Mouse (Mus musculus) adrenal gland, adult (tissue): Measurements from ENCODE around the gene Dscaml1.
A peak's percentile ranks its signal among the peaks of the same experiment; 100 is the strongest.

ENCODE experiments used
- DNase-seq, 2 experiments: peaks; one replicate each; pipeline ENCODE4 v3.0.0; 2022 to 2023; ENCODE audit warnings: low spot score in 1 of 2; ENCODE audit not compliant: inconsistent age in 2 of 2

Gene Dscaml1

GRCm38 (mm10) chr9:45426456-45426855 lies at the start of gene Dscaml1:
Dscaml1 (plus strand) TSS chr9:45426628.
- no peak for DNase-seq

- no peak for DNase-seq
Measured at GRCm38 (mm10) chr9:45376883-45377282, 49.5 kb upstream of the Dscaml1 start.

GRCm38 (mm10) chr9:45380411-45381251 lies 45.8 kb upstream of the Dscaml1 start:
- DNase-seq = peak; percentile 55 to 81

GRCm38 (mm10) chr9:45382336-45382735 lies 44.1 kb upstream of the Dscaml1 start:
- no peak for DNase-seq

GRCm38 (mm10) chr9:45382834-45383233 lies 43.6 kb upstream of the Dscaml1 start:
- DNase-seq = no peak

GRCm38 (mm10) chr9:45383883-45384282 lies 42.5 kb upstream of the Dscaml1 start:
- no peak for DNase-seq

GRCm38 (mm10) chr9:45386698-45387097 lies 39.7 kb upstream of the Dscaml1 start:
- no peak for DNase-seq

- peak; percentile 84 to 96 for DNase-seq
Measured at GRCm38 (mm10) chr9:45388385-45388994, 37.9 kb upstream of the Dscaml1 start.

- DNase-seq = peak; percentile 26 to 56
Measured at GRCm38 (mm10) chr9:45389596-45389995, 36.8 kb upstream of the Dscaml1 start.

GRCm38 (mm10) chr9:45391299-45391698 lies 35.1 kb upstream of the Dscaml1 start:
- DNase-seq = no peak

- DNase-seq = no peak
Measured at GRCm38 (mm10) chr9:45395218-45395617, 31.2 kb upstream of the Dscaml1 start.

GRCm38 (mm10) chr9:45395796-45396195 lies 30.6 kb upstream of the Dscaml1 start:
- DNase-seq = no peak

- peak in 1 of 2 experiments; percentile 43 for DNase-seq
Measured at GRCm38 (mm10) chr9:45398336-45398735, 28.1 kb upstream of the Dscaml1 start.

GRCm38 (mm10) chr9:45399434-45399833 lies 27.0 kb upstream of the Dscaml1 start, which contains the start of gene Fxyd2:
Fxyd2 (plus strand) TSS chr9:45399669.
- no peak for DNase-seq

GRCm38 (mm10) chr9:45401851-45402250 lies 24.6 kb upstream of the Dscaml1 start:
- no peak for DNase-seq

GRCm38 (mm10) chr9:45402957-45403356 lies 23.5 kb upstream of the Dscaml1 start:
- DNase-seq = no peak

- DNase-seq = no peak
Measured at GRCm38 (mm10) chr9:45405694-45406093, 20.7 kb upstream of the Dscaml1 start.

GRCm38 (mm10) chr9:45406808-45407207 lies 19.6 kb upstream of the Dscaml1 start:
- DNase-seq = no peak

GRCm38 (mm10) chr9:45407706-45408675 lies 18.4 kb upstream of the Dscaml1 start:
- DNase-seq = peak; percentile 77 to 93

- DNase-seq = no peak
Measured at GRCm38 (mm10) chr9:45410193-45410592, 16.2 kb upstream of the Dscaml1 start.

- no peak for DNase-seq
Measured at GRCm38 (mm10) chr9:45410614-45411013, 15.8 kb upstream of the Dscaml1 start.
